Mouse (Mus musculus): ENCODE data around the gene Zc3h14. TPM values are rescaled to one million over a fixed set of nuclear protein-coding genes. Genes with fewer than 3 reads are reported as not detected.

The Zc3h14 gene
- polyA plus RNA-seq (2016; fragmentation: Nextera tagmentation; extraction: Ambion mirVana) = 104 and 128 TPM in 2 replicates

- peaks cover 5% of the 10 kb centered on the region; the same call in 1 of the 2 replicates for H3K36me3 ChIP-seq
- peak; percentile 96 for DNase-seq (ENCODE audit: low spot score)
- H3K27ac ChIP-seq = peak within 1 kb of the TSS; percentile 97
- no peaks in the 10 kb centered on the region for H3K9me3 ChIP-seq
- H3K4me3 ChIP-seq = peak within 1 kb of the TSS; percentile 90
- peaks cover 19% of the 10 kb centered on the region for H3K4me1 ChIP-seq
- under 1% methylated on average over 87 of the region's 87 CpGs for WGBS
- H3K27me3 ChIP-seq (ENCODE audit: insufficient read depth, poor library complexity, severe bottlenecking) = no peaks in the 10 kb centered on the region
Measured at GRCm38 (mm10) chr12:98746746-98747379, at the start of gene Zc3h14. Zc3h14 (plus strand) TSS chr12:98746964.

- Histone ChIP-seq H3K36me3 (peaks cover 59% of the 10 kb centered on the region), H3K27ac (no peak overlapping the region)
Measured at GRCm38 (mm10) chr12:98697202-98697601, 49.6 kb upstream of the Zc3h14 start.

GRCm38 (mm10) chr12:98701564-98701963 is 45.2 kb upstream of the Zc3h14 start:
- Histone ChIP-seq H3K27ac (no peak overlapping the region), H3K36me3 (peaks cover 68% of the 10 kb centered on the region), H3K27me3 (ENCODE audit: insufficient read depth, poor library complexity, severe bottlenecking) (no peaks in the 10 kb centered on the region), H3K9me3 (no peaks in the 10 kb centered on the region), H3K4me3 (no peak overlapping the region), H3K4me1 (no peaks in the 10 kb centered on the region)
- 85% methylated on average over 9 of the region's 9 CpGs for WGBS
- peak; percentile 61 for DNase-seq (ENCODE audit: low spot score)

More at GRCm38 (mm10) chr12:98697202-98697601, 49.6 kb upstream of the Zc3h14 start:
- Histone ChIP-seq H3K27me3 (ENCODE audit: insufficient read depth, poor library complexity, severe bottlenecking) (no peaks in the 10 kb centered on the region), H3K4me3 (no peak overlapping the region), H3K4me1 (0 out of 2 replicates have a peak, but pooled peaks cover 3% of the 10 kb centered on the region), H3K9me3 (no peaks in the 10 kb centered on the region)
- no peak for DNase-seq (ENCODE audit: low spot score)
- 79% methylated on average over 5 of the region's 5 CpGs for WGBS

- no peaks in the 10 kb centered on the region for H3K9me3 ChIP-seq
- no peak overlapping the region for H3K4me3 ChIP-seq
- H3K27me3 ChIP-seq (ENCODE audit: insufficient read depth, poor library complexity, severe bottlenecking) = no peaks in the 10 kb centered on the region
- no peaks in the 10 kb centered on the region for H3K4me1 ChIP-seq
- 83% methylated on average over 2 of the region's 2 CpGs for WGBS
- H3K36me3 ChIP-seq = peaks cover 79% of the 10 kb centered on the region
- H3K27ac ChIP-seq = no peak overlapping the region
- DNase-seq (ENCODE audit: low spot score) = no peak
Measured at GRCm38 (mm10) chr12:98703554-98703953, 43.2 kb upstream of the Zc3h14 start.

GRCm38 (mm10) chr12:98703961-98704360 is 42.8 kb upstream of the Zc3h14 start:
- no peak overlapping the region for H3K27ac ChIP-seq
- H3K36me3 ChIP-seq = peaks cover 78% of the 10 kb centered on the region
- WGBS = 86% methylated on average over 10 of the region's 10 CpGs
- no peak overlapping the region for H3K4me3 ChIP-seq
- H3K27me3 ChIP-seq (ENCODE audit: insufficient read depth, poor library complexity, severe bottlenecking) = no peaks in the 10 kb centered on the region
- no peaks in the 10 kb centered on the region for H3K9me3 ChIP-seq
- H3K4me1 ChIP-seq = no peaks in the 10 kb centered on the region
- no peak for DNase-seq (ENCODE audit: low spot score)

- H3K4me3 ChIP-seq = no peak overlapping the region
- peaks cover 10% of the 10 kb centered on the region; the same call in 1 of the 2 replicates for H3K36me3 ChIP-seq
- H3K9me3 ChIP-seq = no peaks in the 10 kb centered on the region
- peaks cover 36% of the 10 kb centered on the region for H3K4me1 ChIP-seq
- WGBS = 74% methylated on average over 6 of the region's 6 CpGs
- H3K27ac ChIP-seq = no peak overlapping the region
- no peak for DNase-seq (ENCODE audit: low spot score)
- no peaks in the 10 kb centered on the region for H3K27me3 ChIP-seq (ENCODE audit: insufficient read depth, poor library complexity, severe bottlenecking)
Measured at GRCm38 (mm10) chr12:98712819-98713218, 33.9 kb upstream of the Zc3h14 start.

- Histone ChIP-seq H3K27ac (peak overlapping the region; percentile 74), H3K36me3 (peaks cover 2% of the 10 kb centered on the region; the same call in 1 of the 2 replicates), H3K4me1 (peaks cover 36% of the 10 kb centered on the region), H3K4me3 (no peak overlapping the region), H3K9me3 (no peaks in the 10 kb centered on the region), H3K27me3 (ENCODE audit: insufficient read depth, poor library complexity, severe bottlenecking) (no peaks in the 10 kb centered on the region)
- no peak for DNase-seq (ENCODE audit: low spot score)
- WGBS = 23% methylated on average over 7 of the region's 7 CpGs
Measured at GRCm38 (mm10) chr12:98713621-98714103, 33.1 kb upstream of the Zc3h14 start.

GRCm38 (mm10) chr12:98714757-98715156 is 32.0 kb upstream of the Zc3h14 start:
- H3K27me3 ChIP-seq (ENCODE audit: insufficient read depth, poor library complexity, severe bottlenecking) = no peaks in the 10 kb centered on the region
- H3K9me3 ChIP-seq = no peaks in the 10 kb centered on the region
- no peaks in the 10 kb centered on the region for H3K36me3 ChIP-seq
- H3K27ac ChIP-seq = peak overlapping the region; percentile 74; the same call in 1 of the 2 replicates
- peaks cover 36% of the 10 kb centered on the region for H3K4me1 ChIP-seq
- DNase-seq (ENCODE audit: low spot score) = no peak
- 5% methylated on average over 11 of the region's 11 CpGs for WGBS
- 0 out of 2 replicates have a peak overlapping the region, but pooled peaks have one; percentile 6 for H3K4me3 ChIP-seq

GRCm38 (mm10) chr12:98716142-98716541 is 30.6 kb upstream of the Zc3h14 start:
- Histone ChIP-seq H3K27ac (no peak overlapping the region), H3K9me3 (no peaks in the 10 kb centered on the region), H3K4me3 (no peak overlapping the region), H3K4me1 (peaks cover 36% of the 10 kb centered on the region), H3K27me3 (ENCODE audit: insufficient read depth, poor library complexity, severe bottlenecking) (no peaks in the 10 kb centered on the region), H3K36me3 (no peaks in the 10 kb centered on the region)
- no peak for DNase-seq (ENCODE audit: low spot score)
- WGBS = 72% methylated on average over 2 of the region's 2 CpGs

GRCm38 (mm10) chr12:98720628-98721027 is 26.1 kb upstream of the Zc3h14 start:
- H3K4me1 ChIP-seq = peaks cover 11% of the 10 kb centered on the region
- DNase-seq (ENCODE audit: low spot score) = no peak
- peaks cover 5% of the 10 kb centered on the region; the same call in 1 of the 2 replicates for H3K36me3 ChIP-seq
- no peaks in the 10 kb centered on the region for H3K27me3 ChIP-seq (ENCODE audit: insufficient read depth, poor library complexity, severe bottlenecking)
- no peak overlapping the region for H3K27ac ChIP-seq
- WGBS = 78% methylated on average over 3 of the region's 3 CpGs
- no peaks in the 10 kb centered on the region for H3K9me3 ChIP-seq
- no peak overlapping the region for H3K4me3 ChIP-seq

- H3K27me3 ChIP-seq (ENCODE audit: insufficient read depth, poor library complexity, severe bottlenecking) = no peaks in the 10 kb centered on the region
- H3K36me3 ChIP-seq = peaks cover 5% of the 10 kb centered on the region; the same call in 1 of the 2 replicates
- no peak for DNase-seq (ENCODE audit: low spot score)
- H3K4me1 ChIP-seq = peaks cover 7% of the 10 kb centered on the region
- no peaks in the 10 kb centered on the region for H3K9me3 ChIP-seq
- WGBS = 78% methylated on average over 3 of the region's 3 CpGs
- H3K27ac ChIP-seq = no peak overlapping the region
- no peak overlapping the region for H3K4me3 ChIP-seq
Measured at GRCm38 (mm10) chr12:98721030-98721429, 25.7 kb upstream of the Zc3h14 start.

GRCm38 (mm10) chr12:98724224-98724623 is 22.5 kb upstream of the Zc3h14 start:
- peaks cover 8% of the 10 kb centered on the region for H3K36me3 ChIP-seq
- 93% methylated on average over 7 of the region's 7 CpGs for WGBS

GRCm38 (mm10) chr12:98724976-98725375 is 21.8 kb upstream of the Zc3h14 start:
- H3K27me3 ChIP-seq (ENCODE audit: insufficient read depth, poor library complexity, severe bottlenecking) = no peaks in the 10 kb centered on the region
- 0 out of 2 replicates have a peak, but pooled peaks cover 3% of the 10 kb centered on the region for H3K4me1 ChIP-seq
- DNase-seq (ENCODE audit: low spot score) = no peak
- peaks cover 8% of the 10 kb centered on the region for H3K36me3 ChIP-seq
- 69% methylated on average over 5 of the region's 5 CpGs for WGBS
- H3K27ac ChIP-seq = no peak overlapping the region
- no peak overlapping the region for H3K4me3 ChIP-seq
- no peaks in the 10 kb centered on the region for H3K9me3 ChIP-seq

More at GRCm38 (mm10) chr12:98724224-98724623, 22.5 kb upstream of the Zc3h14 start:
- no peak for DNase-seq (ENCODE audit: low spot score)
- H3K27me3 ChIP-seq (ENCODE audit: insufficient read depth, poor library complexity, severe bottlenecking) = no peaks in the 10 kb centered on the region
- H3K27ac ChIP-seq = no peak overlapping the region
- H3K9me3 ChIP-seq = no peaks in the 10 kb centered on the region
- 0 out of 2 replicates have a peak, but pooled peaks cover 3% of the 10 kb centered on the region for H3K4me1 ChIP-seq
- H3K4me3 ChIP-seq = no peak overlapping the region
